Mouse (Mus musculus) MEL (cell line): Measurements from ENCODE around the gene Smoc1. TPM values are rescaled to one million over a fixed set of nuclear protein-coding genes. Genes with fewer than 3 reads are reported as not detected.

Experiments
- DNase-seq: peaks from one replicate; pipeline ENCODE4 v3.0.0; 2011; ENCODE audit warnings: low read depth, low spot score
- H3K27ac ChIP-seq: 2 replicates; pipeline ENCODE4 v1.5.1; 2012; ENCODE audit warnings: low read depth, mild to moderate bottlenecking, control low read depth, low read length, moderate library complexity; ENCODE audit not compliant: control insufficient read depth
- H3K27me3 ChIP-seq, 2 experiments: fragments of 150-350 bp in 1 of 2; sonication (generic) in 1 of 2; 2 replicates each; pipeline ENCODE4 v1.6.1; 2012; ENCODE audit warnings: low read length in 2 of 2, mild to moderate bottlenecking in 2 of 2, improper control_type of control experiment in 1 of 2, moderate library complexity in 1 of 2; ENCODE audit not compliant: insufficient read depth in 2 of 2, control insufficient read depth in 1 of 2
- H3K36me3 ChIP-seq, 2 experiments: 2 replicates each; pipeline ENCODE4 v1.6.1; 2012 to 2014; ENCODE audit warnings: low read length in 2 of 2, improper control_type of control experiment in 1 of 2, inconsistent platforms in 1 of 2, mild to moderate bottlenecking in 1 of 2; ENCODE audit not compliant: insufficient read depth in 2 of 2, control insufficient read depth in 1 of 2
- H3K4me1 ChIP-seq, 2 experiments: fragments of 150-350 bp in 1 of 2; sonication (generic) in 1 of 2; 2 replicates each; pipeline ENCODE4 v1.6.1; 2012; ENCODE audit warnings: low read length in 2 of 2, improper control_type of control experiment in 1 of 2, mild to moderate bottlenecking in 1 of 2; ENCODE audit not compliant: insufficient read depth in 2 of 2, control insufficient read depth in 1 of 2
- H3K4me3 ChIP-seq, 2 experiments: fragments of 150-350 bp in 1 of 2; sonication (generic) in 1 of 2; 2 replicates each; pipeline ENCODE4 v1.5.1; 2012; ENCODE audit warnings: low read depth in 2 of 2, low read length in 2 of 2, mild to moderate bottlenecking in 2 of 2, moderate library complexity in 2 of 2, control low read depth in 1 of 2, improper control_type of control experiment in 1 of 2; ENCODE audit not compliant: control insufficient read depth in 1 of 2, insufficient read depth in 1 of 2
- H3K79me2 ChIP-seq: 2 replicates; pipeline ENCODE4 v1.6.1; 2012; ENCODE audit warnings: mild to moderate bottlenecking, low read length, moderate library complexity; ENCODE audit not compliant: control insufficient read depth, poor library complexity, insufficient read depth
- H3K9ac ChIP-seq: 2 replicates; pipeline ENCODE4 v1.6.1; 2012; ENCODE audit warnings: low read depth, mild to moderate bottlenecking, control low read depth, low read length, moderate library complexity; ENCODE audit not compliant: control insufficient read depth, poor library complexity, severe bottlenecking
- H3K9me3 ChIP-seq: fragments of 150-350 bp; sonication (generic); replicated peaks from 2 replicates; pipeline ENCODE4 v1.6.1; 2012; ENCODE audit warnings: mild to moderate bottlenecking, low read length, improper control_type of control experiment, moderate library complexity; ENCODE audit not compliant: insufficient read depth
- BHLHE40 ChIP-seq: IDR thresholded peaks from 2 replicates; pipeline ENCODE4 v1.6.1; 2012; ENCODE audit warnings: low read depth, mild to moderate bottlenecking, inconsistent platforms, low read length, improper control_type of control experiment, borderline replicate concordance
- CTCF ChIP-seq, 3 experiments: IDR thresholded peaks in 2 of 3; conservative IDR thresholded peaks in 1 of 3; 2 replicates each; pipeline ENCODE4 v1.5.1; 2011 to 2012; ENCODE audit warnings: low read length in 3 of 3, low read depth in 2 of 3, mild to moderate bottlenecking in 2 of 3, improper control_type of control experiment in 1 of 3, inconsistent platforms in 1 of 3, mixed read lengths in 1 of 3, moderate library complexity in 1 of 3; ENCODE audit not compliant: control insufficient read depth in 1 of 3, insufficient read depth in 1 of 3, poor library complexity in 1 of 3, severe bottlenecking in 1 of 3
- GATA1 ChIP-seq: IDR thresholded peaks from 2 replicates; pipeline ENCODE4 v1.6.1; 2011; ENCODE audit warnings: low read depth, low read length, improper control_type of control experiment
- MAX ChIP-seq: IDR thresholded peaks from 2 replicates; pipeline ENCODE4 v1.6.1; 2011; ENCODE audit warnings: low read length, improper control_type of control experiment
- MAZ ChIP-seq: IDR thresholded peaks from 2 replicates; pipeline ENCODE4 v1.6.1; 2012; ENCODE audit warnings: low read depth, mild to moderate bottlenecking, inconsistent platforms, low read length, improper control_type of control experiment
- MYB ChIP-seq: IDR thresholded peaks from 2 replicates; pipeline ENCODE4 v1.6.1; 2011; ENCODE audit warnings: mild to moderate bottlenecking, low read depth, low read length, improper control_type of control experiment
- NELFE ChIP-seq: IDR thresholded peaks from 2 replicates; pipeline ENCODE4 v1.6.1; 2011; ENCODE audit warnings: low read depth, low read length, improper control_type of control experiment
- POLR2A ChIP-seq, 2 experiments: IDR thresholded peaks; 2 replicates each; pipeline ENCODE4 v1.6.1; 2011 to 2012; ENCODE audit warnings: low read length in 2 of 2, mild to moderate bottlenecking in 2 of 2, control low read depth in 1 of 2, improper control_type of control experiment in 1 of 2, low read depth in 1 of 2, moderate library complexity in 1 of 2; ENCODE audit not compliant: control insufficient read depth in 1 of 2, insufficient read depth in 1 of 2, poor library complexity in 1 of 2
- POLR2AphosphoS5 ChIP-seq: IDR thresholded peaks from 2 replicates; pipeline ENCODE4 v1.6.1; 2012; ENCODE audit warnings: low read depth, borderline replicate concordance, mild to moderate bottlenecking, inconsistent platforms, low read length, moderate library complexity, mixed read lengths
- RCOR1 ChIP-seq: IDR thresholded peaks from 2 replicates; pipeline ENCODE4 v1.6.1; 2012; ENCODE audit warnings: low read depth, mild to moderate bottlenecking, inconsistent platforms, low read length, improper control_type of control experiment
- SIN3A ChIP-seq: IDR thresholded peaks from 2 replicates; pipeline ENCODE4 v1.6.1; 2012; ENCODE audit warnings: low read length, improper control_type of control experiment, inconsistent platforms
- SMC3 ChIP-seq: IDR thresholded peaks from 2 replicates; pipeline ENCODE4 v1.6.1; 2011; ENCODE audit warnings: low read depth, low read length, improper control_type of control experiment
- USF1 ChIP-seq: IDR thresholded peaks from 2 replicates; pipeline ENCODE4 v1.6.1; 2014; ENCODE audit warnings: low read depth, mild to moderate bottlenecking, inconsistent platforms, low read length, improper control_type of control experiment, moderate library complexity
- ZC3H11A ChIP-seq: IDR thresholded peaks from 2 replicates; pipeline ENCODE4 v1.6.1; 2012; ENCODE audit warnings: low read depth, mild to moderate bottlenecking, inconsistent platforms, low read length, improper control_type of control experiment
- ZKSCAN1 ChIP-seq: IDR thresholded peaks from 2 replicates; pipeline ENCODE4 v1.6.1; 2012; ENCODE audit warnings: low read depth, mild to moderate bottlenecking, inconsistent platforms, low read length, improper control_type of control experiment, moderate library complexity
- ZMIZ1 ChIP-seq: IDR thresholded peaks from 2 replicates; pipeline ENCODE4 v1.6.1; 2012; ENCODE audit warnings: low read depth, mild to moderate bottlenecking, inconsistent platforms, low read length, improper control_type of control experiment, moderate library complexity
- polyA plus RNA-seq, 2 experiments: library from polyadenylated mRNA; stranded (reverse) in 1 of 2; unstranded in 1 of 2; fragments of >175 nt in 1 of 2; fragments of >200 nt in 1 of 2; gene quantifications; 2 replicates each; pipeline versions ENCODE4 v1.2.1 to v1.2.4; 2012; ENCODE audit warnings: low replicate concordance in 2 of 2, low read depth in 1 of 2; ENCODE audit not compliant: insufficient read length in 2 of 2, insufficient read depth in 1 of 2, missing spikeins in 1 of 2
- total RNA-seq: library from RNA; depleted of rRNA; stranded (reverse); fragments of 300-350 nt; gene quantifications from 2 replicates; pipeline ENCODE4 v1.2.3, GENCODE M21; 2012

Gene Smoc1
- total and polyA plus RNA-seq, 3 experiments = 18.8 to 23.3 TPM; not detected in 1

GRCm38 (mm10) chr12:81166615-81167014, 140.0 kb downstream of the Smoc1 start:
- TF ChIP-seq MAX = no peak
- Histone ChIP-seq H3K36me3 (no peaks in the 10 kb centered on the region; a peak in 1 of 4 replicates), H3K27me3 (no peaks in the 10 kb centered on the region), H3K4me3 (no peak overlapping the region), H3K79me2 (no peaks in the 10 kb centered on the region), H3K9ac (no peak overlapping the region), H3K9me3 (no peaks in the 10 kb centered on the region), H3K4me1 (no peaks in the 10 kb centered on the region), H3K27ac (no peak overlapping the region)
- DNase-seq = no peak

- Histone ChIP-seq H3K9ac (no peak overlapping the region), H3K9me3 (no peaks in the 10 kb centered on the region), H3K79me2 (no peaks in the 10 kb centered on the region), H3K4me1 (no peaks in the 10 kb centered on the region), H3K27ac (no peak overlapping the region), H3K36me3 (no peaks in the 10 kb centered on the region; a peak in 1 of 4 replicates), H3K27me3 (no peaks in the 10 kb centered on the region), H3K4me3 (no peak overlapping the region)
- TF ChIP-seq SMC3 (no peak), BHLHE40 (no peak), MYB (no peak), ZKSCAN1 (no peak), POLR2AphosphoS5 (no peak), POLR2A (IDR thresholded peaks at IDR 0.05; ENCODE audit: control insufficient read depth in 1 of 2, insufficient read depth in 1 of 2, low read depth in 1 of 2, low read length in 2 of 2, poor library complexity in 1 of 2) (no peak), GATA1 (no peak), ZC3H11A (no peak), USF1 (no peak), RCOR1 (no peak), NELFE (no peak)
- DNase-seq = no peak
Measured at GRCm38 (mm10) chr12:81167142-81167541, 140.5 kb downstream of the Smoc1 start.

- Histone ChIP-seq H3K36me3 (no peaks in the 10 kb centered on the region; a peak in 1 of 4 replicates), H3K9ac (no peak overlapping the region), H3K79me2 (no peaks in the 10 kb centered on the region), H3K27me3 (no peaks in the 10 kb centered on the region), H3K4me1 (no peaks in the 10 kb centered on the region), H3K4me3 (no peak overlapping the region), H3K9me3 (no peaks in the 10 kb centered on the region), H3K27ac (no peak overlapping the region)
- TF ChIP-seq SIN3A (no peak), USF1 (no peak), GATA1 (no peak), SMC3 (no peak), MAX (no peak), CTCF (IDR thresholded peaks at IDR 0.05 in 2 of 3, conservative IDR thresholded peaks at IDR 0.05 in 1 of 3; ENCODE audit: control insufficient read depth in 1 of 3, insufficient read depth in 1 of 3, low read depth in 2 of 3, low read length in 3 of 3, poor library complexity in 1 of 3, severe bottlenecking in 1 of 3) (no peak), ZMIZ1 (no peak), ZC3H11A (no peak), MAZ (no peak)
- no peak for DNase-seq
Measured at GRCm38 (mm10) chr12:81168031-81168430, 141.4 kb downstream of the Smoc1 start.
